Mouse (Mus musculus) kidney, postnatal 0 days (tissue): ENCODE measurements around the gene Ccser1. TPM values are rescaled to one million over a fixed set of nuclear protein-coding genes. Genes with fewer than 3 reads are reported as not detected.

Source experiments
- ATAC-seq: fragments of 200-750 bp; cut with Nextera tagmentation; replicated peaks from 2 replicates; pipeline ENCODE4 v1.8.0; 2017; ENCODE audit warnings: low read depth, moderate number of reproducible peaks, moderate TSS enrichment, moderate library complexity; ENCODE audit not compliant: low FRiP score
- DNase-seq: peaks from one replicate; pipeline ENCODE4 v3.0.0-alpha.2; 2016; ENCODE audit warnings: low spot score
- H3K27ac ChIP-seq: fragments of 300-500 bp; sonication (generic); 2 replicates; pipeline ENCODE4 v1.5.1; 2014; ENCODE audit warnings: mild to moderate bottlenecking
- H3K27me3 ChIP-seq: fragments of 300-500 bp; sonication (generic); 2 replicates; pipeline ENCODE4 v1.6.1; 2014; ENCODE audit warnings: low read length, mixed read lengths; ENCODE audit not compliant: insufficient read depth
- H3K36me3 ChIP-seq: fragments of 300-500 bp; sonication (generic); 2 replicates; pipeline ENCODE4 v1.6.1; 2014; ENCODE audit warnings: low read length, mixed read lengths; ENCODE audit not compliant: insufficient read depth
- H3K4me1 ChIP-seq: fragments of 300-500 bp; sonication (generic); replicated peaks from 2 replicates; pipeline ENCODE4 v1.6.1; 2014; ENCODE audit warnings: antibody characterized with exemption, low read length, mixed read lengths; ENCODE audit not compliant: insufficient read depth
- H3K4me2 ChIP-seq: fragments of 300-500 bp; sonication (generic); 2 replicates; pipeline ENCODE4 v1.6.1; 2014; ENCODE audit warnings: mild to moderate bottlenecking, low read length, moderate library complexity, mixed read lengths
- H3K4me3 ChIP-seq: fragments of 300-500 bp; sonication (generic); replicated peaks from 2 replicates; pipeline ENCODE4 v1.5.1; 2014; ENCODE audit warnings: low read depth, low read length
- H3K9ac ChIP-seq: fragments of 300-500 bp; sonication (generic); 2 replicates; pipeline ENCODE4 v1.6.1; 2014; ENCODE audit warnings: low read depth, low read length
- H3K9me3 ChIP-seq: fragments of 300-500 bp; sonication (generic); replicated peaks from 2 replicates; pipeline ENCODE4 v1.6.1; 2016; ENCODE audit warnings: low read length, inconsistent platforms, mixed read lengths
- CTCF ChIP-seq: IDR thresholded peaks from 2 replicates; pipeline ENCODE4 v1.5.1; 2016; ENCODE audit warnings: antibody characterized with exemption, low read depth, mild to moderate bottlenecking, moderate library complexity
- WGBS: fragments of 180-500 bp; shearing (Covaris S2); extraction: QIAGEN DNeasy Blood & Tissue Kit; methylation state at CpG from one replicate; pipeline ENCODE4 v1.1.7; 2014; 5-methylcytosine and 5-hydroxymethylcytosine counted together
- polyA plus RNA-seq: library from polyadenylated mRNA; unstranded; fragments of >200 nt; fragmentation: Nextera tagmentation; extraction: Ambion mirVana; gene quantifications from 2 replicates; pipeline ENCODE4 v1.2.1, GENCODE M21; 2015

Ccser1 gene
- polyA plus RNA-seq, 1 experiment from 2014 or later = 16.7 TPM

- ATAC-seq (no peak), DNase-seq (no peak)
- Histone ChIP-seq H3K9me3 (no peaks in the 10 kb centered on the region), H3K36me3 (no peaks in the 10 kb centered on the region), H3K4me1 (no peaks in the 10 kb centered on the region), H3K27ac (no peak overlapping the region), H3K4me3 (no peak overlapping the region), H3K9ac (no peak overlapping the region), H3K27me3 (no peaks in the 10 kb centered on the region), H3K4me2 (no peak overlapping the region)
- TF ChIP-seq CTCF = no peak
- whole genome bisulfite sequencing = 37% methylated on average over 1 of the region's 1 CpGs
Observed at GRCm38 (mm10) chr6:62221856-62222255, 1041.7 kb downstream of the Ccser1 start.

DNA sequence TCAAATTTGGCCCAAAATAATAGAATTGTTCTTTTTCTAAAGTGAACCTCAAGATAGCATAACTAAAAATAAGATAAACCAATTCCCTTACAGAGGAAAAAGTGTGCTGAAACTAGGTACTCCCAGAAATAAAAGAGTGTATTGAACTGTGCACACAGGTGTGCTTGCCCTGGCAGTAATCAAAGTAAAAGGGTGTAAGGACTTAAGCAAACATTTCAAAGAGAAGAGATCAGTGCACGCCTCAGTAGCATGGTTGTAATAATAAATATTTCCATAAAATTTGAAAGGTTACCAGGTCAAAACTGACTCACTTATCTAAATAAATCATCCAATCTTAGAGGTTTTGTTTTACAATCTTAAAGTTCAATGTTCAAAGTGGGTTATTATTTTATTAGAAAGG is 1083.8 kb downstream of the Ccser1 start:
- ATAC-seq = no peak

GRCm38 (mm10) chr6:62264525-62264924 is 1084.4 kb downstream of the Ccser1 start:
- TF ChIP-seq CTCF = no peak
- DNase-seq = no peak
- ATAC-seq = no peak
- H3K9ac ChIP-seq = no peak overlapping the region
- H3K4me1 ChIP-seq = no peaks in the 10 kb centered on the region
- H3K27ac ChIP-seq = no peak overlapping the region
- no peaks in the 10 kb centered on the region for H3K36me3 ChIP-seq
- H3K9me3 ChIP-seq = no peaks in the 10 kb centered on the region
- no peaks in the 10 kb centered on the region for H3K27me3 ChIP-seq
- WGBS = 51% methylated on average over 1 of the region's 1 CpGs
- no peak overlapping the region for H3K4me2 ChIP-seq
- H3K4me3 ChIP-seq = no peak overlapping the region

More for the DNA sequence above, 1083.8 kb downstream of the Ccser1 start:
- no peak overlapping the region for H3K4me2 ChIP-seq
- H3K4me1 ChIP-seq = no peaks in the 10 kb centered on the region
- no peaks in the 10 kb centered on the region for H3K36me3 ChIP-seq
- H3K9ac ChIP-seq = no peak overlapping the region
- H3K9me3 ChIP-seq = no peaks in the 10 kb centered on the region
- H3K4me3 ChIP-seq = no peak overlapping the region
- no peak for TF ChIP-seq CTCF
- DNase-seq = no peak
- H3K27ac ChIP-seq = no peak overlapping the region
- WGBS = 47% methylated on average over 1 of the region's 1 CpGs
- no peaks in the 10 kb centered on the region for H3K27me3 ChIP-seq

GRCm38 (mm10) chr6:62281256-62281655 is 1101.1 kb downstream of the Ccser1 start:
- H3K4me3 ChIP-seq = no peak overlapping the region
- WGBS = 85% methylated on average over 3 of the region's 3 CpGs
- H3K9ac ChIP-seq = no peak overlapping the region
- no peak for TF ChIP-seq CTCF
- H3K27me3 ChIP-seq = no peaks in the 10 kb centered on the region
- DNase-seq = no peak
- no peaks in the 10 kb centered on the region for H3K36me3 ChIP-seq
- H3K4me1 ChIP-seq = no peaks in the 10 kb centered on the region
- H3K27ac ChIP-seq = no peak overlapping the region
- ATAC-seq = no peak
- no peak overlapping the region for H3K4me2 ChIP-seq
- H3K9me3 ChIP-seq = no peaks in the 10 kb centered on the region

DNA sequence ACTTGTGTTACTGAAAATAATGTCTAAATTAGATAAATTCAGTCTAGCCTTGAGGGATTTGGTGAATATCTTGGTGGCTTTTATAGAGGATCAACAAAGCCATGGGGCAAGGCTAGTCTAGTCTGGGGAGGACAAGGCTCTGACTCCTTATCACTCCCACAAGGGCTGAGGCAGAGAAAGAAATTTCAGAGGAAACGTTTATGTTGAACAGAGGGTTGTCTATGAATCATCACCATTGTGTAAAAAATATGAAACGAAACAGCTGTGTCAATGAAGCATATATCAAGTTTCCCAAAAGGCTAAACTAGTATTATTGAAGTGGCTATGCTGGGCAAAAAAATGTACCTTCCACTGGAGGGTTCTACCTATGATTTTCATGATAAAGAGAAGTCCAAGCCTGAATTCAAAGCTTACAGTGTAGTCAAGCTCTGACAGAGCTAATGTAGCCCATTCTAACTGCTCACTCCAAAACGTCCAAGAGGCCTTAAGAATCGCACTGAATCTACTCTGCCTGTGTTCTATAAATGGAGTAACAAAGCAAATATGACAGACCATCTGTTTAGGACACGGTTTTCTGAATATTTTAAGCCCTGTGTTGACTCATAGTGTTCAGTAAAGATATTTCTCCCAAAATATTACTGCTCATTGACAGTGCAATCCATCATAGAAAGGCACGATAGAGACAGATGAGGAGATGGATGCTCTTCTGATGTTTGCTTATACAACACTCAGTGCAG is 1121.6 kb downstream of the Ccser1 start:
- no peaks in the 10 kb centered on the region for H3K27me3 ChIP-seq
- DNase-seq (no peak), ATAC-seq (no peak)
- TF ChIP-seq CTCF = no peak
- H3K4me2 ChIP-seq = no peak overlapping the region
- H3K9ac ChIP-seq = no peak overlapping the region
- H3K4me1 ChIP-seq = no peaks in the 10 kb centered on the region
- no peak overlapping the region for H3K4me3 ChIP-seq
- no peaks in the 10 kb centered on the region for H3K36me3 ChIP-seq
- WGBS = 68% methylated on average over 6 of the region's 6 CpGs
- no peaks in the 10 kb centered on the region for H3K9me3 ChIP-seq
- no peak overlapping the region for H3K27ac ChIP-seq

DNA sequence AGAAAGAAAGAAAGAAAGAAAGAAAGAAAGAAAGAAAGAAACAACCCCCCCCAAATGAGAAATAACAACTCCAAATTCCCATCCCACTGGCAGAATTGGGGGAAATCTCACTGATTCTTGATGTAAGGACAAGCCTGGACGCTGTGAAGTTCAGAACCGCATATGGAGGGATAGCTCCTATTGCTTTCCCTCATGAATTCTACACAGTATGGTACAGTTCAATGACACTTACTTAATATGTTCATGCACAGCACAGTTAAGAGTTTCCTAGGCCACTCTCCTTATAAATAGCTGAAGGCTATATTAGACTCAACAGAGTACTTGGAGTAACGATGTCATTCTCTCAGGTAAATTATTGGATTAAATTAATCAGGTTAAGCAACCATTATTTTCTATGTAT is 1138.5 kb downstream of the Ccser1 start:
- Histone ChIP-seq H3K4me2 (no peak overlapping the region), H3K4me3 (no peak overlapping the region), H3K27ac (no peak overlapping the region), H3K9me3 (no peaks in the 10 kb centered on the region), H3K4me1 (no peaks in the 10 kb centered on the region), H3K9ac (no peak overlapping the region), H3K27me3 (no peaks in the 10 kb centered on the region), H3K36me3 (no peaks in the 10 kb centered on the region)
- no peak for DNase-seq
- WGBS = 81% methylated on average over 3 of the region's 3 CpGs
- no peak for TF ChIP-seq CTCF
- ATAC-seq = no peak

DNA sequence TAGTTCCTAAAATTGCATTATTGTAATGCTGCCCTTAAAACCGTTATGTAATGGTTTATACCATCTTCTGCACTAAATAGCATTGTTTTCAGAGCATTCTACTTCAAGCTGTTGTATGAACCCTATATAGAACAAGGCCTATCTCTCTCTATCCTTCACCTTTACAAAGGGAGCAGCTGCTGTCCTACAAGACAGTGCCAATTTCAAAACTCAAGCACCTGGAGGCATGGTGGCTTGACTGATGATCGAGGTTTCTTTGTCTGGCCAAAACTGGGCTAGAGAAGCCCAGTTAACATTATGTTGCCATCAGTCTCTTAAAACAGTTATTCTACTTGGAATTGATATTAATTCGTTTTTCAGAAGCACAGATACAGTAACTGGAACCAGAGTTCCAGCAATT is 1160.2 kb downstream of the Ccser1 start:
- no peak overlapping the region for H3K9ac ChIP-seq
- no peak for TF ChIP-seq CTCF
- no peaks in the 10 kb centered on the region for H3K4me1 ChIP-seq
- no peak overlapping the region for H3K27ac ChIP-seq
- no peaks in the 10 kb centered on the region for H3K9me3 ChIP-seq
- no peaks in the 10 kb centered on the region for H3K27me3 ChIP-seq
- 61% methylated on average over 3 of the region's 3 CpGs for WGBS
- no peak overlapping the region for H3K4me3 ChIP-seq
- no peak overlapping the region for H3K4me2 ChIP-seq
- DNase-seq (no peak), ATAC-seq (no peak)
- H3K36me3 ChIP-seq = no peaks in the 10 kb centered on the region
